Mouse (Mus musculus) kidney, embryonic 14.5 days (tissue): ENCODE measurements around the gene Nptx1. TPM values are rescaled to one million over a fixed set of nuclear protein-coding genes. Genes with fewer than 3 reads are reported as not detected.

Experiments used
- ATAC-seq: fragments of 200-750 bp; cut with Nextera tagmentation; 2 replicates; pipeline ENCODE4 v1.8.0; 2017; ENCODE audit warnings: moderate number of reproducible peaks, mild to moderate bottlenecking, moderate TSS enrichment, moderate library complexity; ENCODE audit not compliant: low FRiP score, low TSS enrichment
- H3K27ac ChIP-seq: fragments of 300-500 bp; sonication (generic); 2 replicates; pipeline ENCODE4 v1.5.1; 2014; ENCODE audit warnings: low read depth, mild to moderate bottlenecking, low read length, moderate library complexity, mixed read lengths
- H3K27me3 ChIP-seq: fragments of 300-500 bp; sonication (generic); 2 replicates; pipeline ENCODE4 v1.6.1; 2014; ENCODE audit warnings: mild to moderate bottlenecking, low read length; ENCODE audit not compliant: control insufficient read depth, insufficient read depth
- H3K36me3 ChIP-seq: fragments of 300-500 bp; sonication (generic); 2 replicates; pipeline ENCODE4 v1.6.1; 2014; ENCODE audit warnings: low read length, mixed read lengths; ENCODE audit not compliant: control insufficient read depth, insufficient read depth
- H3K4me1 ChIP-seq: fragments of 300-500 bp; sonication (generic); 2 replicates; pipeline ENCODE4 v1.6.1; 2014; ENCODE audit warnings: low read length, mixed read lengths; ENCODE audit not compliant: control insufficient read depth, insufficient read depth
- H3K4me2 ChIP-seq: fragments of 300-500 bp; sonication (generic); replicated peaks from 2 replicates; pipeline ENCODE4 v1.6.1; 2014; ENCODE audit warnings: low read depth, mild to moderate bottlenecking, low read length
- H3K4me3 ChIP-seq: fragments of 300-500 bp; sonication (generic); 2 replicates; pipeline ENCODE4 v1.5.1; 2014; ENCODE audit warnings: mild to moderate bottlenecking, low read length
- H3K9ac ChIP-seq: fragments of 300-500 bp; sonication (generic); 2 replicates; pipeline ENCODE4 v1.6.1; 2014; ENCODE audit warnings: low read depth, mild to moderate bottlenecking, low read length, moderate library complexity
- H3K9me3 ChIP-seq: fragments of 300-500 bp; sonication (generic); 2 replicates; pipeline ENCODE4 v1.6.1; 2016; ENCODE audit warnings: low read length; ENCODE audit not compliant: control insufficient read depth
- WGBS: fragments of 180-500 bp; shearing (Covaris S2); extraction: QIAGEN DNeasy Blood & Tissue Kit; methylation state at CpG from one replicate; pipeline ENCODE4 v1.1.7; 2014; 5-methylcytosine and 5-hydroxymethylcytosine counted together
- polyA plus RNA-seq: library from polyadenylated mRNA; unstranded; fragments of >200 nt; fragmentation: Nextera tagmentation; extraction: Ambion mirVana; gene quantifications from 2 replicates; pipeline ENCODE4 v1.2.1, GENCODE M21; 2014

Nptx1 gene
- polyA plus RNA-seq, 1 experiment from 2014 or later, result 0.53 TPM

GRCm38 (mm10) chr11:119565684-119566083 lies 18.1 kb upstream of the Nptx1 start:
- H3K27ac ChIP-seq, result no peak overlapping the region

DNA sequence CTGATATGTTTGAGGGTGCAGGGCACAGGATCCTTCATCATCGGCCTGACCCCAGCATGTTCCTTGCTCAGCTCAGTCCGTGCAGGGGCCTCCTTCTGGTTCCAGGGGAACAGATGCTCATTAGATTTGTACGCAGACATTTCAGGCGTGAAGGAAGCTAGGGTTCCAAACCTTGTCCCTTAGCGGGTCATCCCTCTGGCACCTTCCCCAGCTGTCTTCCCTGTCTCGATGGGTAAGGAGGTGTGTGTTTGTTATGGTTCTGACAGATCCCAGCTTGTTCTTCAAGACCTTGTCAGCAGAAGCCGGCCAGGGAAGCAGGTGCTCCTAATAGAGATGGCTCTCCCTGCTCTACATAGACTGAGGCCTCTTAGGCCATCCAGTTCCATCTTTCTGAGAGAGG lies 17.5 kb upstream of the Nptx1 start:
- no peaks in the 10 kb centered on the region for H3K27me3 ChIP-seq
- no peak overlapping the region for H3K4me2 ChIP-seq
- no peaks in the 10 kb centered on the region for H3K9me3 ChIP-seq
- no peak overlapping the region for H3K4me3 ChIP-seq
- 63% methylated on average over 7 of the region's 7 CpGs for WGBS
- H3K27ac ChIP-seq, result no peak overlapping the region
- no peaks in the 10 kb centered on the region for H3K4me1 ChIP-seq
- no peaks in the 10 kb centered on the region for H3K36me3 ChIP-seq
- no peak overlapping the region for H3K9ac ChIP-seq
- no peak for ATAC-seq

More at GRCm38 (mm10) chr11:119565684-119566083, 18.1 kb upstream of the Nptx1 start:
- no peak overlapping the region for H3K4me3 ChIP-seq
- no peaks in the 10 kb centered on the region for H3K27me3 ChIP-seq
- no peaks in the 10 kb centered on the region for H3K36me3 ChIP-seq
- ATAC-seq, result no peak
- 44% methylated on average over 10 of the region's 10 CpGs for WGBS
- H3K9me3 ChIP-seq, result no peaks in the 10 kb centered on the region
- no peak overlapping the region for H3K9ac ChIP-seq
- no peaks in the 10 kb centered on the region for H3K4me1 ChIP-seq
- H3K4me2 ChIP-seq, result no peak overlapping the region

GRCm38 (mm10) chr11:119564383-119564782 lies 16.8 kb upstream of the Nptx1 start:
- Histone ChIP-seq H3K4me2 (no peak overlapping the region), H3K27me3 (no peaks in the 10 kb centered on the region), H3K9me3 (no peaks in the 10 kb centered on the region), H3K9ac (no peak overlapping the region), H3K36me3 (no peaks in the 10 kb centered on the region), H3K4me3 (no peak overlapping the region), H3K27ac (no peak overlapping the region), H3K4me1 (no peaks in the 10 kb centered on the region)
- 86% methylated on average over 10 of the region's 10 CpGs for WGBS
- no peak for ATAC-seq

GRCm38 (mm10) chr11:119563166-119563565 lies 15.6 kb upstream of the Nptx1 start:
- 36% methylated on average over 9 of the region's 9 CpGs for WGBS
- H3K9ac ChIP-seq, result no peak overlapping the region

GRCm38 (mm10) chr11:119562286-119562685 lies 14.7 kb upstream of the Nptx1 start:
- Histone ChIP-seq H3K27me3 (no peaks in the 10 kb centered on the region; the same call in 1 of the 2 replicates), H3K9me3 (no peaks in the 10 kb centered on the region), H3K9ac (no peak overlapping the region), H3K27ac (no peak overlapping the region), H3K4me1 (peaks cover 5% of the 10 kb centered on the region), H3K36me3 (no peaks in the 10 kb centered on the region), H3K4me2 (no peak overlapping the region), H3K4me3 (no peak overlapping the region)
- WGBS, result 41% methylated on average over 6 of the region's 6 CpGs
- ATAC-seq, result no peak

More at GRCm38 (mm10) chr11:119563166-119563565, 15.6 kb upstream of the Nptx1 start:
- Histone ChIP-seq H3K4me2 (no peak overlapping the region), H3K27me3 (no peaks in the 10 kb centered on the region), H3K4me3 (no peak overlapping the region), H3K36me3 (no peaks in the 10 kb centered on the region), H3K9me3 (no peaks in the 10 kb centered on the region), H3K4me1 (peaks cover 5% of the 10 kb centered on the region), H3K27ac (no peak overlapping the region)
- no peak for ATAC-seq

DNA sequence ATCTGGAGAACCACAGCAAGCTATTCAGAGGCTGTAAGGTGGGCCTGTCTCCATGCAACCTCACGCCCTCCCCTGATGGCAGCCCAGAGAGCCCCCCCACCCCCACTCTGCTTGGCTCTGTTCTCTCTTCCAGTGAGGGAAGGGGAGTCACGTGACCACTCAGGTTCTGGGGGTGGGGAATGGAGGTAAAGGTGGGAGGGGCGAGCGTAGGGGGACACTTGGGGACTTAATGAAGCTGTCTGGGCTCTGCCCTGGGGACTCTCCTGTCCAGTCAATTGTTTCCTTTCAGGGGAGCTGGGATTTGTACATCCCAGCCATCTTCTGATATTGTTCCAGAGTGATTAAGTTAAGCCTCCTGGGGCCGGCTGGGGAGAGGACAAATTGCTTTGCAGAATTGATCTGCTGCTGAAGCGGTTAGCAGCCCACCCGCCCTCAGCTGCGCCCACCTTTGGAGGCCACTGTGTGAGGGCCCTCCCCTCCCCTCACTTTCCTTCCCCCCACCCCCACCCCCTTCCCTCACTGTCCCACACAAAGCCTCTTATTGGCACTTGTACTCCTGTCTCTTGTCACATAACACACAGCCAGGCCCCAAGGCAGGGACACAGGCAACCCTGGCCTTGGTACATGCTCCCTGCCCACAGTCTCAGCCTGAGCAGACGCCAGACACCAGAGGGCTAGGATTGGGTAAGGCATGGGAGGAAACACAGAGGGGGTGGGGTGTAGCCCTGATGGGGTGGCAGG lies 11.5 kb upstream of the Nptx1 start:
- H3K9me3 ChIP-seq, result no peaks in the 10 kb centered on the region
- H3K36me3 ChIP-seq, result no peaks in the 10 kb centered on the region
- 8% methylated on average over 9 of the region's 9 CpGs for WGBS
- H3K9ac ChIP-seq, result no peak overlapping the region; the same call in 1 of the 2 replicates
- H3K4me2 ChIP-seq, result 0 out of 2 replicates have a peak overlapping the region, but pooled peaks have one; percentile 8
- H3K4me1 ChIP-seq, result peaks cover 11% of the 10 kb centered on the region
- H3K4me3 ChIP-seq, result no peak overlapping the region
- ATAC-seq, result peak; percentile 59; the same call in 1 of the 2 replicates
- no peaks in the 10 kb centered on the region; the same call in 1 of the 2 replicates for H3K27me3 ChIP-seq
- H3K27ac ChIP-seq, result no peak overlapping the region

DNA sequence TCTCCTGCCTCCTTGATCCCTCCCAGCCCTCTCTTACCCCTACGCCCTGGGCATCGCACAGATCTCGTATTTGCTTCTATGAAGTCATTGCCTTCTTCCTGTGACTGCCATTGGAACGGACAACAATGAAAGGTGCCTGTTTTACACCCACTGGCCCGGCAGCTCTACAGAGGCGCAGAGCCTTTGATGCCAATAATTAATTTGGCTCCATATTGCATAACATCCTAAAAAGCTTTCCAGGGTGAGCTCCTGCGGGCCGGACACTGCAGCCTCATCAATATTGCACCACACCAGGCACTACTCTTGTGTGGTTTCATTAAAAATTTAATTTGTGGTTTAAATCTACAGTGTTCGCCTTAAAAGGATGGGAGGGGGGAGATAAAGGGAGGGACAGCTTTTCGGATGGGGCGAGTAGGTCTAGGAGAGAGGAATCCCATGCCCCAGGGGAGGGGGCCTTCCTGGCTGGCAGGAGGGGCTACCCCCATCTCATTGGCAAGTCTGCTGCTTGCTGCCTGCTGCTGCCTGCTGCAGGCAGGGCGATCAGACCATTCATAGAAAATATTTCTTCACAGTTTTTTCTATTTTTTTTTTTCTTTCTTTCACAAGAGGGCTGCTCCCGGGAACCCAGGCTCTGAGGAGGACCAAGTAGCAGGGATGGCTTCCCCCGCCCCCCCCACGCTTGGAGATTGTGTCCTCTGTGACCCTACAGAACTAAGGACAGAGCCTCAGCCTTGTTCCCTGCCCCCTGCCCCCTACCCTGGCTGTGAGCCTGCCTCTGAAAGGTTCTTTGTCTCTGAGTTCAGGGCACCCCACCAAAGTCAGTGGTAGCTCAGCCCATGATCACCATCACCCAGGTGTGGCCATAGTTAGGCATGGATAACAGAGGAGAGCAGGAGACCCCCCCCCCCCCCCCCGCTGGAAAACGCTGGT lies 10.7 kb upstream of the Nptx1 start:
- 28% methylated on average over 17 of the region's 17 CpGs for WGBS
- no peaks in the 10 kb centered on the region for H3K9me3 ChIP-seq
- no peaks in the 10 kb centered on the region for H3K36me3 ChIP-seq
- no peak overlapping the region for H3K9ac ChIP-seq
- H3K27me3 ChIP-seq, result no peaks in the 10 kb centered on the region; the same call in 1 of the 2 replicates
- 0 out of 2 replicates have a peak overlapping the region, but pooled peaks have one; percentile 8 for H3K4me2 ChIP-seq
- ATAC-seq, result 0 out of 2 replicates have a peak, but pooled peaks have one; percentile 47
- peaks cover 11% of the 10 kb centered on the region for H3K4me1 ChIP-seq
- H3K27ac ChIP-seq, result no peak overlapping the region
- H3K4me3 ChIP-seq, result no peak overlapping the region

DNA sequence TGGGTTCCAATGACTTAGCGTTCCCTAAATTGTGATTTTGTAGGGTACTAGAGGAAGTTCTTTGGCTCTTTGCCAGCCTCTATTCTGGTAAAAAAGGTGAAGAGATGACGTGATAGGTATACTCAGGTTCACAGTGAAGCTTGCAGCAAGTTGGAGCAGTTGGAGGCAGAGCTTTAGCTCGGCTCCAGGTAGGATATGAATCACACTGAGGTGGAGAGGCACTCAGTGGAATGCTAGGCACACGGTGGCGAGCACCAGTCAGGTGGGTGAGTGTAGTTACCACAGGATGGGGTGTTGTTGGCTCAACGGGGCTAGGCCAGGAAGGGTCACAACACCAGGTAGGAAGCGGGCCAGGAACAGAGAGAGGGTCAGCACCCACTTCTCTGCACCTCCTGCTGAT lies 7.6 kb upstream of the Nptx1 start:
- WGBS, result 75% methylated on average over 7 of the region's 7 CpGs
- ATAC-seq, result no peak
- Histone ChIP-seq H3K4me1 (peaks cover 11% of the 10 kb centered on the region), H3K27ac (no peak overlapping the region), H3K4me2 (no peak overlapping the region), H3K36me3 (no peaks in the 10 kb centered on the region), H3K9me3 (no peaks in the 10 kb centered on the region), H3K9ac (no peak overlapping the region), H3K4me3 (no peak overlapping the region), H3K27me3 (peaks cover 12% of the 10 kb centered on the region)
